Mouse (Mus musculus) lung, adult 2 months (tissue): Measurements from ENCODE around the gene Pygm.

ENCODE experiments used
- CTCF ChIP-seq: fragments of 200-500 bp; IDR thresholded peaks from 2 replicates; pipeline ENCODE4 v1.5.1; 2011; ENCODE audit warnings: mild to moderate bottlenecking, low read length, control low read depth; ENCODE audit not compliant: insufficient read depth
- POLR2A ChIP-seq: fragments of 200-500 bp; IDR thresholded peaks from 2 replicates; pipeline ENCODE4 v1.6.1; 2011; ENCODE audit warnings: low read depth, mild to moderate bottlenecking, control low read depth, low read length, borderline replicate concordance; ENCODE audit errors: extremely low read depth

DNA sequence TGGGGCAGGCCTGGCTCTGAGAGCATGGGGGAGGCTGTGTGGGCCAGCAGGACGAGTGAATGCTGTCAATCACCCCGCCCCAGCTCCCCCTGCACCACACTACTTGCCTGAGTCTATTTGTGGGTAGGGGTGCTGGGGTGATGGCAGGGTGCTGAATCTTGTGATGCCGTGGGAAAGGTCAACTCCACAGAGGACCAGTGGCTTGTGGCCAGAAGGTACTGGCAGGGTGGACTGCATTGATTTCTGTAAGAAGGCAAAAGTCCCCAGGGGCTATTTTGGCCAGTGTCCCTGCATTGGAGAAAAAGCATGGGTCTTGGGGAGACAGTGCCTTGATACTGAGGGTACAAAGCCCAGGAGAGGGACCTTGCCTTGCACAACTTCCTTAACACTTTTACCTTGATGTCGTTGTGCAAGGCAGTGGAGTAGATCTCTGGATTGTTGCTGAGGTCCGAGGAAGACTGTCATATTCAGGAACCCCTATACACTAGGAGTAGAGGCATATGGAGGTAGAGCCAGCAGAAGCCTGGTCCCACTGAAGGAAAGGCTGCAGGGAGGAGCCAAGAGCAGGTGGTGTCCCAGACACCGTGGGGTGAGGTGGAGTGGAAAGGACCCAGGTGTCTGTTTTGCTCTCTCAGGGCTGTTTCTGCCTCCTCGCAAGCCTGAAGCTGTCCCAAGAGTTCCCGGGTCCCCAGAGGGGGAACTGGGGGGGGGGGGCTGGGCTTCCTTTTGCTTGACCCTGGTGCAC, 40.1 kb downstream of the Pygm start:
- no peak for TF ChIP-seq CTCF
- no peak for TF ChIP-seq POLR2A
